Mouse (Mus musculus): ENCODE measurements around the gene C3ar1.

Gene C3ar1

DNA sequence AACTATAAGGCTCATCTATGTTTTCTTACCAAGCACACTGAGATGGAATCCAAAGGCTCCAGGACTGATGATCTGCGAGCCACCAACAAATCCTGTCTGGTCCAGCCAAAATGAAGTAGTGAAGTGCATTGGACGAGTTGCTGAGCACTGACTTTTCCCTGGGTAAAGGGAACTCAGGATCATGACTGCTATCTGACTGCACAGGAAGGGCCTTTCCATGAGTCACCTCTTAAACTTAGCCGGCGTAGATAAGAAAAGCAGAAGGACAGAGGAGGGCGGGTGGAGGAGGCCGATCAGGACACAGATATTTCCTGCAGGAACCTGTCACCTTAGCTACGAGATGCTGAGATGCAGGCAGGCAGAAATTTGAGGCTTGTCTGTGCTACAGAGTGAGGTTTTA, at the start of gene C3ar1:
TSS of gene C3ar1 (minus strand) at position 207 of the 400 bp plus-strand sequence.
- in situ Hi-C loops (cut with MboI; ENCODE audit: low sequenced_read_pairs), result no loop called here

GRCm38 (mm10) chr6:122892442-122893049, 36.6 kb upstream of the C3ar1 start:
- in situ Hi-C loops (cut with MboI; ENCODE audit: low sequenced_read_pairs), result loop anchor here (10.0 kb wide), 2 partner anchors 112 to 292 kb away; no protein-coding TSS in a partner anchor

GRCm38 (mm10) chr6:122889599-122889998, 33.6 kb upstream of the C3ar1 start:
- in situ Hi-C loops (cut with MboI; ENCODE audit: low sequenced_read_pairs), result no loop called here

DNA sequence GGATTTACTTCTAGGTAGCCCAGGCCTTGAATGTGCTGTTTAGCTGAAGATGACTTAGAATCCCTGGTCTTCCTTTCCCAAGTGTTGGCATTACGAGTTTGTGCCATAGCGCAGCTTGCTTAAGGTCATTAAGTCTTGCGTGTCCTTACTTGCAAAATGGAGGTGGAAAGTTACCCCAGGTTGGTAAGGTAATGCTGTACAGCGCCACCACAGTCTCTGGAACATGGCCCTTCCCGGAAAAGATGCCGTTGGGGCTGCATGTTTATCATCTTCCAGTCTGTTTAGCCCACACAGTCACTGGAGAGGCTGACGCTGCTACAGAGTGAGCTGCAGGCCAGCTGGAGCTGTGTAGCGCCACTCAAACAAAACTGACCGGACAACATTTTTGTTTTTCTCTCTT, 27.6 kb upstream of the C3ar1 start:
- in situ Hi-C loops (cut with MboI; ENCODE audit: low sequenced_read_pairs), result no loop called here

- in situ Hi-C loops (cut with MboI; ENCODE audit: low sequenced_read_pairs), result no loop called here
Measured at GRCm38 (mm10) chr6:122881287-122881686, 25.3 kb upstream of the C3ar1 start.

DNA sequence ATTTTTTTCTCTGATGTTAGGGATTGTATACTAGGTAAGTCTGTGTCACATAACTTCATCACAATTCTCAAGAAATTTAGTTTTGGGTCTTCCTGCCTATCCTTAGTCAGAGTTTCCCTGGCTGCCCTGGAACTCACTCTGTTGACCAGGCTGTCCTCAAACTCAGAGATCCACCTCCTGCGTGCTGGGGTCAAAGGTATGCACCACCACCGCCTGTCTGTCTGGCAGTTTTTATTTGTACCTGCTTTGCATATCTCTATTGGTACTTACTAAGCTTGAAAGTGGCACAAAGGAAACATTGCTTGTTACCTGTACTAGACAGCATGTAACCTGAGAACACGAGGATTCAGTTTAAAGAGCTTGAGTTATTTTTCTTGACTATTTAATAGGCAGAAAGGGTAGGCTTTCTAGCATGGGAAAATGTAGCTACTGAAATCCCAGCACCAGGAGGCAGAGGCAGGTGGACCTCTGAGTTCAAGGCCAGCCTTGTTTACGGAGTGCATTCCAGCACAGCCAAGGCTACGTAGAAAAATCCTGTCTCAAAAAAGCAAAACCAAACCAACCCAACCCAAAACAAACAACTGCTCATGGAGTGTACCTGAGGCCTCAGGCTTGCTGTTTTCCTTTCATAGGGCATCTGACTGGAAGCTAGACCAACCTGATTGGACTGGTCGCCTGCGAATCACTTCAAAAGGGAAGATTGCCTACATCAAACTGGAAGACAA, 24.0 kb upstream of the C3ar1 start:
- in situ Hi-C loops (cut with MboI; ENCODE audit: low sequenced_read_pairs), result no loop called here

GRCm38 (mm10) chr6:122879141-122879735, 23.3 kb upstream of the C3ar1 start:
- in situ Hi-C loops (cut with MboI; ENCODE audit: low sequenced_read_pairs), result no loop called here

GRCm38 (mm10) chr6:122874720-122875389, 18.9 kb upstream of the C3ar1 start:
- in situ Hi-C loops (cut with MboI; ENCODE audit: low sequenced_read_pairs), result loop anchor here (5.0 kb wide), 1 partner anchor 68 kb away; no protein-coding TSS in a partner anchor

GRCm38 (mm10) chr6:122873871-122874719, 18.1 kb upstream of the C3ar1 start, which contains the start of gene Necap1:
Gene Necap1, plus strand, starts transcription at chr6:122874474.
- in situ Hi-C loops (cut with MboI; ENCODE audit: low sequenced_read_pairs), result loop anchor here (5.0 kb wide), 1 partner anchor 67 kb away; no protein-coding TSS in a partner anchor

DNA sequence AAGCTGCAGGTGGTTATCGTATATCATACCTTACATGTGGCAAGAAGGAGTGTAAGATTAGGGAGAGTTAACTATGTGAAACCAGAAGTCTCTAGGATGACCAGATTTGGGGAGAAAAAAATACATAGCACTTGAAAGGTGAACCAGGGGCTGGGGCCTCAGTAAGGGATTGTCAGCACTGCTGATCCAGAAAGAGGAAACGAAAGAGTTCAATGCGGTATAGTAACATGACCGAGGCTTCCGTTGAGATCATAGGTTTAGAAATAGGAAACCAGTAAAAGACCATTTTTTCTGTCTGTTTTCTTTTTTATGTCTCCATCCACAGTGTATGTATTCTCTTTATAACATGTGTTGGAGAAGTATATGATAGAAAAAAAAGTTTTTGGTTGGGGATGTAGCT, 16.8 kb upstream of the C3ar1 start:
- in situ Hi-C loops (cut with MboI; ENCODE audit: low sequenced_read_pairs), result loop anchor here (5.0 kb wide), 1 partner anchor 65 kb away; no protein-coding TSS in a partner anchor

DNA sequence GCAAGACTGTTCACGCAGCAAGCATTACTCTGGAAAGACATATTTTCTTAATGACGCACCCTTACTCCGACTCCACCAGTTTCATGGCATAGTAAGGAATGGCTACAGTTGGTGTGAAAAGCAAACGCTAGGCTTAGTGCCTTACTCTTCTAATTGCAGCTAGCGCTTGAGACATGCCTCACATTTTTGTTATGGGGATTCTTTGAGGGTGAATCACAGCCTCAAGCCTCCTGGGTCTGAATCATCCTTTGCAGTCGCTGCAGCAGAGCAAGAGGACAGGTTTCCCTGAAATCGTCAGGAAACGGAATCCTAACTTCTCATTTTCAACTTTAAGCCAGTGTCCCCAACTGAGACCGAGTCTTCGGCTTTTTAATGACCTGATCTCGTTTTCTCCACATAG, 13.9 kb upstream of the C3ar1 start:
- in situ Hi-C loops (cut with MboI; ENCODE audit: low sequenced_read_pairs), result loop anchor here (5.0 kb wide), 1 partner anchor 63 kb away; no protein-coding TSS in a partner anchor

GRCm38 (mm10) chr6:122867914-122868313, 12.0 kb upstream of the C3ar1 start:
- in situ Hi-C loops (cut with MboI; ENCODE audit: low sequenced_read_pairs), result no loop called here

- in situ Hi-C loops (cut with MboI; ENCODE audit: low sequenced_read_pairs), result no loop called here
Measured at GRCm38 (mm10) chr6:122862871-122863270, 6.9 kb upstream of the C3ar1 start.

DNA sequence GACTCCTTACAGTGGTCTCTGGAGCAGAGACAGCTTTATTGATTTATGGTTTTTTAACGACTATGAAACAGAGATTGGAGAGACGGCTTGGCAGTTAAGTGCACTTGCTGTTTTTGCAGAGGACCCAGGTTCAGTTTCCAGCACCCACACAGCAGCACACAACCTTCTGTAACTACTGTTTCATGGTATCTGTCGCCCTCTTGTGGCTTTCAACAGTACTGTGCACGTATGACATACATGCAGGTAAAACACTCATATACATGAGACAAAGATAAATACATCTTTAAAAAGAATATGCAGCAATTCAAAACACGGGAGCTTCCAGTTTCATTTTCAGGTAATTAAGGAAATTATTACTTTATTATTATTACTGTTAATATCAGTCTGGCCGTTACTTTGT, 6.5 kb upstream of the C3ar1 start:
- in situ Hi-C loops (cut with MboI; ENCODE audit: low sequenced_read_pairs), result no loop called here

- in situ Hi-C loops (cut with MboI; ENCODE audit: low sequenced_read_pairs), result no loop called here
Measured at GRCm38 (mm10) chr6:122854552-122854951, 1.4 kb downstream of the C3ar1 start.

- in situ Hi-C loops (cut with MboI; ENCODE audit: low sequenced_read_pairs), result no loop called here
Measured at GRCm38 (mm10) chr6:122852696-122853095, 3.3 kb downstream of the C3ar1 start.

- in situ Hi-C loops (cut with MboI; ENCODE audit: low sequenced_read_pairs), result no loop called here
Measured at GRCm38 (mm10) chr6:122843759-122844158, 12.2 kb downstream of the C3ar1 start.

GRCm38 (mm10) chr6:122837539-122837938, 18.4 kb downstream of the C3ar1 start:
- in situ Hi-C loops (cut with MboI; ENCODE audit: low sequenced_read_pairs), result no loop called here

DNA sequence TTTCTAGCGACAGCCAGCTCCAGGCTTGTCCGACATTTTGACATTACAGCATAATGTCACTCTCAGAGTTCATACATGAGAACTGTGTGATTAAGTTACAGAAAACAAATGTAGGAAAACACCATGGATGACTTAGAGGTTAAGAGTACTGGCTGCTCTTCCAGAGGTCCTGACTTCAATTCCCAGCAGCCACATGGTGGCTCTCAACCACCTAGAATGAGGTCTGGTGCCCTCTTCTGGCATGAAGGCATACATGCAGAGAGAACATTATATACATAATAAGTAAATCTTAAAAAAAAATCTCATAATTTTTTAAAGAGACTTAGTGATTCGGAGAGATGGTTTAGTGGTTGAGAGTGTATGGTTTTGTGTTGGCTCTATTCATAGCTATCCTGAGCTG, 19.0 kb downstream of the C3ar1 start:
- in situ Hi-C loops (cut with MboI; ENCODE audit: low sequenced_read_pairs), result no loop called here

DNA sequence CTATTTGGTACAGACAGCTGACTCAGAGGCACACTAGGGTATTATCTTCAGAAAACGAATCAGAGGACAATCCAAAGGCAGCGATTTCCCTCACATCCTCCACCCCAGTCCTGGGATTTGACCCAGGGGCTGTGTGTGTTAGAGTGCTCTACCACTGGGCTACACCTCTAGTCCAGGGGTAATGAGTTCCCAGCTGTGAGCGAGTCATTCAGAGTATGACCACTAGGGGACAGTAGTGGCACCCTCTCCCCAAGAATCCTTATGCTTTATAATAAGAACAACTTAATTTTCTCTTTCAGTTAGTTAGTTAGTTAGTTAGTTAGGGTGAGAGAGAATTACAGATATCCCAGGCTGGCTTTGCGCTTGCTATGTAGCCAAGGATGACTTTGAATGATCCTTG, 21.6 kb downstream of the C3ar1 start:
- in situ Hi-C loops (cut with MboI; ENCODE audit: low sequenced_read_pairs), result no loop called here
